Mouse (Mus musculus) adrenal gland, postnatal 10 days (tissue): Measurements from ENCODE around the gene Prelid1. TPM values are rescaled to one million over a fixed set of nuclear protein-coding genes. Genes with fewer than 3 reads are reported as not detected.

Source experiments
- DNase-seq: peaks from one replicate; pipeline ENCODE4 v3.0.0; 2021; ENCODE audit warnings: mixed read lengths
- total RNA-seq, 2 experiments: library from RNA; stranded (reverse); gene quantifications; 2 replicates each; pipeline ENCODE4 v1.2.3; 2021

Prelid1 gene
- total RNA-seq, 2 experiments from 2014 or later = 168 to 185 TPM

- DNase-seq = no peak
Measured at GRCm38 (mm10) chr13:55330567-55331400, 10.5 kb downstream of the Prelid1 start.

GRCm38 (mm10) chr13:55332331-55332730 lies 12.0 kb downstream of the Prelid1 start:
- DNase-seq = no peak

GRCm38 (mm10) chr13:55335701-55336100 lies 15.4 kb downstream of the Prelid1 start:
- DNase-seq = no peak

GRCm38 (mm10) chr13:55337341-55337975 lies 17.2 kb downstream of the Prelid1 start:
- DNase-seq = no peak

- no peak for DNase-seq
Measured at GRCm38 (mm10) chr13:55338131-55339054, 18.1 kb downstream of the Prelid1 start.

GRCm38 (mm10) chr13:55339259-55339658 lies 19.0 kb downstream of the Prelid1 start:
- DNase-seq = no peak

- DNase-seq = no peak
Measured at GRCm38 (mm10) chr13:55342469-55342868, 22.2 kb downstream of the Prelid1 start.

GRCm38 (mm10) chr13:55344286-55344685 lies 24.0 kb downstream of the Prelid1 start:
- DNase-seq = no peak

- no peak for DNase-seq
Measured at GRCm38 (mm10) chr13:55346745-55347144, 26.4 kb downstream of the Prelid1 start.

GRCm38 (mm10) chr13:55361145-55361544 lies 40.8 kb downstream of the Prelid1 start:
- no peak for DNase-seq

- no peak for DNase-seq
Measured at GRCm38 (mm10) chr13:55361974-55362452, 41.7 kb downstream of the Prelid1 start.

- peak; percentile 96 for DNase-seq
Measured at GRCm38 (mm10) chr13:55362453-55363060, 42.3 kb downstream of the Prelid1 start, which contains the start of gene Lman2. Gene Lman2, minus strand, starts transcription at chr13:55362783.

- DNase-seq = no peak
Measured at GRCm38 (mm10) chr13:55368401-55368800, 48.1 kb downstream of the Prelid1 start.

- no peak for DNase-seq
Measured at GRCm38 (mm10) chr13:55369531-55370114, 49.3 kb downstream of the Prelid1 start, which contains the start of gene Rgs14. Gene Rgs14, plus strand, starts transcription at chr13:55369732.

GRCm38 (mm10) chr13:55370234-55370633 lies 49.9 kb downstream of the Prelid1 start:
- no peak for DNase-seq

GRCm38 (mm10) chr13:55371007-55371681 lies 50.8 kb downstream of the Prelid1 start:
- DNase-seq = no peak

- no peak for DNase-seq
Measured at GRCm38 (mm10) chr13:55371740-55372139, 51.4 kb downstream of the Prelid1 start.

- DNase-seq = no peak
Measured at GRCm38 (mm10) chr13:55374206-55374924, 54.1 kb downstream of the Prelid1 start.
